Mouse (Mus musculus) granulocyte monocyte progenitor cell, adult 5-6 weeks (primary cell): ENCODE measurements at regions not wholly inside any gene's neighbourhood (a gene's known extent, or its start where the extent isn't known, plus 50 kb on each side); places are given as distances from the start of the nearest gene placed in this dataset.

Experiments
- ATAC-seq: replicated peaks from 2 replicates; pipeline ENCODE4 v1.8.0; 2016; ENCODE audit warnings: mild to moderate bottlenecking, moderate TSS enrichment, inconsistent platforms; ENCODE audit not compliant: poor library complexity, severe bottlenecking

DNA sequence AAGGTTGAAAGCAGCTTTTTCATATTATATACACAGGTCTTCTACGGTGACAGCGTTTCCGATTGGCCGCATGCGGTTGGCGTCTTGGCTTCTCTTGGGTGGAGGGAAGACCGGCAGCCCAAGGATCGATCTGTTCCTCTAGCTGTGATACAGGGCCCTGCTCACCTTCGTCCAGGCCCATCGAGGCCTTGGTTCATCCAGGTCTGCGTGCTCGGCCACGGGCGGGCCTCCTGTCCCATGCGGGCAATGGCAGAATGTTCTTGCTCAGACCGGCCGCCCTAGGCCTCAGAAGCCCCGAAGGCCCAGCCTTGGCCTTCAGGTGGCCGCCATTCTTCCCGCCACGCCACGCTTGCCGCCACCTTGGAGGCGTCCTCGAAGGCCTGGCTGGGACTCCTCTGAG is 194.4 kb upstream of the Ppp6c start:
- ATAC-seq = no peak

DNA sequence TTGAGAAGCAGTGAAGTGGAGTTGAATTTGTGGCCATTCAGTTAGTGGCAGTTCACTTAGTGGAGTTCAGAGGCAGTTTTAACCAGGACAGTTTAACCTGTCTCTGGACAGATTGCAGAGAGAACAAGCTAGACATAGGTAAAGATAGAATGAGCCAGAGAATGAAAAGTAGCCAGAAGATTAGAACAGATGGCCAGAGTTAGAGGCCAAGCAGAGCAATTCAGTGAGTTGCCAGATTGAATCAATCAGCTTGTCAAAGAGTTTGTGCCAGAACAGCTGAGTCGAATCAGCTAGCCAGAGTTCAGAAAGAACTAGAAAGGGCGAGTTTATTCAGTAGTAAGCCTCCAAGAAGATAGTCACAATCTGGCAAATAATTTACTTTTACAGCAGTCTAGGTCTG is 174.1 kb upstream of the Ppp6c start:
- no peak for ATAC-seq

DNA sequence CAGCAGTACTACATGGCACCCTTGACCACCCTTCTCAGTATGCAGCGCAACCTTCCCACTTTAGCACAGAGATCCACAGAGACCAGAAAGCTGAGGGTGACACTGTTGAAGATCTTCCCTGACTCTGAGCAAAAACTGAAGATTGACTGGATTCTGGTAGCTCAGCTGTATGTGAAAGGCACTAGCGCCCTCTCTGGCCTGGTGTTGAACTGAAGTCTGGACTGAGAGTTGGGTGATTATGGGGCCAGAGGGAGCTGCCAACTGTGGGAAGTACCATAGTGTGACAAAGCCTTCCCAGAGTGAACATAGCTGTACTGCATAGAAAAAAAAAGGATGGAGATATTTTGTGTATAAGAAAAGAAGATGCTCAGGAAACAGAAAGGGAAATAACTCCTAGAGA is 173.3 kb upstream of the Ppp6c start:
- no peak for ATAC-seq

DNA sequence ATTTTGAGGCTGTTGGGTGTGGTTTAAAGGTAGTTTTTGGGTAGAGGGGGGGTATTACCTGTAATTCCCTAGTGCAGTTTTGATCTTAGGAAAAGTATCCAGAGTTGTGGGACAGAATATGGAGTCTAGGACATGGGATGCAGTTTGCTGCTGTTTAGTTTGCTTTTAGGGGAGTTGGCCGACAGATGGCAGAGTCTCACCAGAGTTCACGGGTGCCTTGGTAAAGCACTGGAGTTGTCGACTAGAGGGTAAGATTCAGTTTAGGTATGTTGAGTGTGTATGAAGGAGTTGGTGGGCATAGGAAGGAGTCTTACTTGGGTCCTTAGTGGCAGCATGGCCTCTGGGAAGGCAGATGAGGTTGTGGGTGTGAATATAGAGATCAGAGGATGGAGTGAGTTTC is 168.4 kb upstream of the Ppp6c start:
- ATAC-seq = no peak

DNA sequence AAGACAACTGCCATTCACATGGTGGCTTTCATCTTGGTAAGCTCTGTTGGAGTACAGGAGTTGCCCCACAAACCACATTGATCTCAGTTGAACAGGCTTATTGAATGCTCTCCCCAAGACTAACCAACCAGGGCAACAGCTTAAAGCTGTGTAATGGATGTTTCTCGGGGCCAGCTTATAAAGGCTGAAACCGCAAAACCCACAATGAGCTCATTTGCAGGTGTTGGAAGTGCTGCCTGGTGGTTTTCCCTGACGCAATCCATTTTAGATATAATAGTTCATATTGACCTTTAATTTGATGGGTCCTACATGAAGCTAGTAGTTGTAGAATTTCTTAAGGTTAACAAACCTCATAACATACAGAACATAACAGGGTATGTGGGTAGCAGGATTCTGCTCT is 151.0 kb upstream of the Ppp6c start:
- no peak for ATAC-seq

DNA sequence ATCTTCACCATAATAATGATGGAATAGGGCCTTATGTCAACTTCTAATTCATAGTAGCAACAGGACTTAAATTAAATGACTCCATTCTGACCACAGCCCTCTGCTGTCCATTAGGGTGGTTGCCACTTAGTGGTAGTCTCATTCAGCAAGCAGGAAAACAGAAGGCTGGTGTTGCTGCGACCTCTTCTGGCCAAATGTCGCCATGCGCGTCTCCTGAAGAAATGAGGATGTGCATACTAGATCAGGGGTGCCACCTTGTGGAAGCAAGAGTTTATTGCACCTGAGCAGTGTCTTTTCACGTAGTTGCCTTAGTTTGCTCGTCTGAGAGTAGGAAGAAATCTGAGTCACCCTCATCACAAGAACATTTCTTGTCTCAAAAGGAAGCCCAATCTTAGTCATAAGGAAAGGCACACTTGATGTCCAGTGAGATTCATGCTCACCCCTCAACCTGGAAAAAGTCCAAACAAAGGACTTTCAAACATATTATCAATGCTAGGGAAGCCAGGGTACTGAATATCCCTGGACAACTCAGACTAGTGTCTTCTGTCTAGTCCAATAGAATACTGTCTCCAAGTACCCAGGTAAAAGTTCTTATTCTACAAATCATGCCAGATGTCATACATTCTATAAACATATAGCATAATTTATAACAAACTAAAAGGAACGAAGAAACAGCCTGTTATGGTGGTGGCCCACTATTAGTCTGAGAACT is 147.0 kb upstream of the Ppp6c start:
- ATAC-seq = peak; percentile 100

DNA sequence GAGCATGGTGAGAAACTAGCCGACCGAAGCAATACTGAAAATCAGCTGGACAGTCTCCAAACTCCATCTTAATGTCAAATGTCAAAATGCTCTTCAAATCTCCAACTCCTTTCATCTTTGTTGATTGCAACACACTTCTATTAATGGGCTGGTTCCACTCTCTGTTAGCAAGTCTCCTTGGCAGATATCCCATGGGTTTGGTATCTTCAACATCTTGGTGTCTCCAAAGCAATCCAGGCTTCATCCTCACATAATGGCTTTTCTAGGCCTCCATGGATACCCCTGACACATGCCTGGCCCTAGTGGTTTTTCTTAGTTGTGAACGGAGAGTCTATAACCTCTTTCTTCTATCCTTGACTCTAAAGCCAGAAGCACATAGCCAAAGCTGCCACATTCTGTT is 118.0 kb upstream of the Ppp6c start:
- no peak for ATAC-seq

DNA sequence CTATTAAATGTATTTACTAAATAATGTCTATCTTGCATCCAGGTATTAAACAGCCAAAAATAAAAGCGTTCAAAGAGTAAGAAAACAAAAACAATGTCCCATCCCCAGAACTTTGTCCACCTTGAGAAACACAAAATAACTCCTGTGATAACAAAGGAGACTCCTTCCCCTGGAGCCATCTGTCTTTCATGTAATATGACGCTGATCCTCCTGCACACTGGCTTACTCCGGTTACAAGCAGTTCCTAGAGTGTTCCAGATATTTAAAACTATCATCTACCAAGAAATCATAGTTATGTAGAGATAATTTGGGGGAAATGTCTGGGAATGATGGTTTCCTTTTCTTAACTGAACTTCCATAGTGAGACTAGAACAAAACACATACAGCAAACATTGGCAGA is 114.2 kb upstream of the Ppp6c start:
- ATAC-seq = no peak

DNA sequence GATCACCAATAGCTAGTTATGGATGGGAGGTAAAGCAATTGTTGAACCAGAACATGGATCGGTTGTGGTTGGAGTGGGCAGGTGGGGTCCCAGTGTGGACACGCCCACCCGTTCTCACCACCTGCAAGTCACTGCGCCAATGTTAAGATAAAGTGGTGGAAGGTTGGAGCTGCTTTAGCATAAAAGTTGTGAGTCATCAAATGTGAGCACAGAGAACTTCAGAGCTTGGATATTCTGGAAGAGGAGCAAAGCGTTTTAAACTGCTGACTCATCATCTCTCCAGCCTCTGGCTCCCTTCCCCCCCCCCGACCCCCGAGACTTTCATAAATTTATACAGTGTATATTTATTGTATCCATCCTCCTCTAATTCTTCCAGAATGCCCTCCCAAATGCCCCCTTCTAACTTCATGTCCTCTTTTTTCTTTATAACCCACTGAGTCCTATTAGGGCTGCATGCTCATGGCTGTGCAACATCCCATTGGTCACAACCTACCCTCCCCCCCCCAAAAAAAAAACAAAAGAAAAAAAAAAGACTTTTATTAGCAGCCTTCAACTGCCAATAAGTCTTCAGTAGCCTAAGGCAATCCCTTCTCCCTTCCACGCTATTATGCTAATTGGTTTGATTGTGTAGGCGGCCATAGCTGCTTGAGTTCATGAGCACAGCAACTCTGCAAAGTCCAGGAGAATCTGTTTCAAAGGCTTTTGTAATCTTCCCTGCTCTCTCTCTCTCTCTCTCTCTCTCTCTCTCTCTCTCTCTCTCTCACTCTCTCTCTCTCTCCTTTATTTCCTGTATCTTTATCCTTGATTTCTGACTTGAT is 112.8 kb upstream of the Ppp6c start:
- ATAC-seq = no peak

DNA sequence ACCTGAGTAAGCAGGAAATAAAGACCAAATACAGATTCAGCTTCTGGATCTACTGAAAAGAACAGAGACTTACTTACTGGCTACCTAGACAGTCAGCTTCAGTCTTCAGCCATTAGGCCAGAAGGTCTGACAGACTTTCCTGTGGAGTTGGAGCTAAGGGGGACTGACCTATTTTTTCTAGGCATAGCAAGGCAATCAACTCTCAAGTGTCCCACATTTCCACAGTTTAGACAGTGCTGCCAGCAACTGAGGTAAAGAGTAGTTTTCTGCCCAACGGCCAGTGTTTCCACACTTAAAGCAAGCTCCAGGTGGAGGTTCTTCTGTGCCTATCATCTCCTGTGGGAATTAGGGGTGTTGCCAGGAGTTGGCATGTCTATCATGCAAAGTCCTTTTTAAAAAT is 111.3 kb upstream of the Ppp6c start:
- ATAC-seq = no peak

DNA sequence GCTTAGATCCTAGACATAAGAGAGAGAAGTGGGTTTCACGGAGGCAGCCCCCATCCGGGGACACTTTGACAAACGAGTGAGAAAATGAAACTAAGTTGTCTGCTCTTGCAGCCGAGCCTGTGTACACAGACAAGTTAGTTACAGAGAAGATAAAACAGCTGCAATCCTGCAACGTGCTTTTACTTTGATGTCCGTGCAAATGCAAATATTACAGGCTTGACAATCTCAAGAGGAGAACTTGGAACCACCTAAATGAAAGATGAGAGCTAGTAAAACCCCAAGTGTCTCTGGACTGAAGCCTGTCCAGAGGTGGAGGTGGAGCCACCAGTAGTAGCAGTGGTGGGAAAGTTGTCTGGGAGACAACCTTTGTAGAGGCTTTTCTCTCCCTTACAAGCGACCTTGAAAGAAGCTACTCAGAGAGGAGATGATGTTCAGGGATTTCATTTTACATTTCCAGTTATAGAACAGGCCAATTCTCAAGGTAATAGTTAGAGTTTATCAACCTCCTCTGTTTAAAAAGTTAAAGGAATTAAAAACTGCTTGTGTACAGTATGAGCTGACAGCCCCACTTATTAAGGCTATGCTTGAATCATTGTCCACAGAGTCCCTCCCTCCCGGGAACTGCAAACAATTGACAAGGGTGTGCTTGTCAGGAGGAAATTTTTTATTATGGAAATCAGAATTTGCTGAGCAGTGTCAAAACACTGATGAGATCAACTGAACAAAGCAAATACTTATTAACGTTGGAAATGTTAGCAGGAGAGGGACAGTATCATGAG is 99.7 kb upstream of the Ppp6c start:
- peak; percentile 71 for ATAC-seq

DNA sequence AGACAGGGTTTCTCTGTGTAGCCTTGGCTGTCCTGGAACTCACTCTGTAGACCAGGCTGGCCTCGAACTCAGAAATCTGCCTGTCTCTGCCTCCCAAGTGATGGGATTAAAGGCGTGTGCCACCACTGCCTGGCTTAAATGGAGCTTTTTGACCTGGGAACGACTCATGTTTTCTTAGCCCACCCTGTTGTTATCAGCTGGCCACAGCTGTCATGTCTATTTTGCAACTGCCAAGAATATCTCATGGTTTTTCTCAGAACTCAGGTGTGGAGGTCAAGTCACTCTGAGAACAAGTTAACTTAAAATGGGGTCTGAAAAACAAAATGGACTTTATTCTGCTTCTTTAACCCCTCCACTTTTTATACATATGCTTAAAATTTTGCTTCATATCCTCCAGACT is 98.9 kb upstream of the Ppp6c start:
- ATAC-seq = 0 out of 2 replicates have a peak, but pooled peaks have one; percentile 5

DNA sequence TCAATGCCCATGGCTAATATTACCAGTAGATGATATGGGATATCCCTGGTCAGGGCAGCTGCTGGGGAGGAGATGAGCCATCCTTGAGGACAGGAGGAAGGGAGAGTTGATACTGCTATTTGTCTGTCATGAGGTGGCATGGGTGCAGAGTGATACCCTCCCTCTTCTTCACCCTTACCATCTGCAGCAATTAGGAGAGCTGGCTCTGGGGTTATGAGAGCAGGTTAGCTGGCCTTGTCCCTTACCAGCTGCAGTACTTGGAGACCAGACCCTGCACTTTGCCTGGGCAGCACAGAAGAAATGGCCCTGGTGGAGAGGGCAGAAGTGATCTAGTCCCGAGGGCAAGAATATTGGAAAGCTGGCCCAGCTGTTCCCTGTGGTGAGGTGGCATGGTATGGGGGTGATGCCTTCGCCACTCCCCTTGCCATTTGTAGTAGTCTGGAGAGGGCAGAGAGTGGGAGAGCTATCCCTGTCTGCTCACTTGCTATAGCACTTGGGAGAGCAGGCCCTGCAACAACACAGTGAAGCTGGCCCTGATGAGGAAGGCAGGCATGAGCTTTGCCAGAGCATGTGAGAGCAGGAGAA is 73.6 kb upstream of the Ppp6c start:
- no peak for ATAC-seq

DNA sequence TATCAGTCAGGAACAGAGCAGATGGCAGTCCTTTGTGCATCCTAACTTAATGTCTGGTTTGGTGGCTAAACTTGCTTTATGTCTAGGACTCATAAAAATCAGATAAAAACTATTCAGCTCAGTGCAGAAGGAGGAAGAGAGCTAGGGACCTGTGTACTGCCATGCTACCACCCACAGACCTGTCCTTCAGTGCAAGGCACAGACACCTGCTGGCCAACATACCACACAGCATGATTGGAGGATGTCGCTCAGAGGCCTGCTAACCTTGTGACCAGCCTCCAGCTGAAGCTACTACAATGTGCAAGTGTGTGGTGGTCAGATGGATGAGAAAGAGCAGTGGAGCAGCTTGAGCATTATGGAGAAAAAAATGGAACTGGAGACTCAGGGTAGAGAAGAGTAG is 73.0 kb upstream of the Ppp6c start:
- no peak for ATAC-seq

DNA sequence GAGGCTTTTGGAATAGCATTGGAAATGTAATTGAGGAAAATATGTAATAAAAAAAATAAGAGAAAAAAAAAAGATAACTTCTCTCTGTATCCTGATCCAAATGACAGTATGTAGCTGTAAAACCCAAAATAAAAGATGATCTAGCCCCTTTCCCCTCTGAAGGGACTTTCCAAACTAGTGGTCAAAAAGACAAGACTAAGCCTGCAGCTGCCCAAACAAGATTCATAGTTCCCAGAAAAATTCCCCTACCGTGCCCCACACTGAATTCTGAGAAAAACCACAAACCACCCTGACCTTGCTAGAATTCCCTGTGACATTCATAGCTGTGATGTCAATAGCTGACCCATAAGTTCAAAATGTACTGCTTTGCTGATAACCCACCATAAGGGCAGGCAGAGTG is 69.2 kb upstream of the Ppp6c start:
- no peak for ATAC-seq

DNA sequence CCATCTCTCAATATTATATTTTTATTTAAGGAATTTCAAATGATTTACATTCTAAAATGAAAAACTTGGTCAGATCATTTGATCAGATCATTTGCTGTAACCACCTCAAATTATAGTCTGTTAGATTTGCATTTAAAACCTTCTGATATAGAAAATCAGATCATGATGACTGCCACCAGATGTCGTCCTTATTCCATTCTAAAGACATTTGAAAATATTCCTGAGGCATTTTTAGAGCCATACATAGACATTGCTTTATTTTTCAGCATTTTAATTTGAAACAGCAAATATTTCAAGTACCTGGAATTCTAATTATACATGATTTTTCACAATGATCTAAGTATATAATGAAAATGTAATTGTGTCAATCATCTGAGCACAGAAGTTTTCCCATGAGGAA is 52.0 kb upstream of the Ppp6c start:
- no peak for ATAC-seq
